Mouse (Mus musculus): ENCODE measurements around the gene Nxpe3. TPM values are rescaled to one million over a fixed set of nuclear protein-coding genes. Genes with fewer than 3 reads are reported as not detected.

The Nxpe3 gene
- polyA plus RNA-seq, 1 experiment from 2014 or later: 1.3 TPM

- no peaks in the 10 kb centered on the region for H3K9me3 ChIP-seq
- no peak for ATAC-seq (ENCODE audit: borderline replicate concordance, extremely low read depth, low FRiP score, low TSS enrichment)
- no peak overlapping the region for H3K4me2 ChIP-seq
- H3K4me3 ChIP-seq: no peak overlapping the region
- H3K27ac ChIP-seq: no peak overlapping the region
- H3K36me3 ChIP-seq: peaks cover 16% of the 10 kb centered on the region
- H3K9ac ChIP-seq: no peak overlapping the region
- H3K27me3 ChIP-seq: no peaks in the 10 kb centered on the region
- 88% methylated on average over 25 of the region's 25 CpGs for WGBS
- H3K4me1 ChIP-seq: no peaks in the 10 kb centered on the region
Measured at GRCm38 (mm10) chr16:55905370-55905769, 10.3 kb upstream of the Nxpe3 start.

GRCm38 (mm10) chr16:55901839-55902756 is 7.0 kb upstream of the Nxpe3 start:
- no peaks in the 10 kb centered on the region for H3K27me3 ChIP-seq
- H3K4me1 ChIP-seq: no peaks in the 10 kb centered on the region
- WGBS: 88% methylated on average over 14 of the region's 14 CpGs
- H3K27ac ChIP-seq: no peak overlapping the region
- no peak overlapping the region for H3K4me2 ChIP-seq
- H3K9me3 ChIP-seq: no peaks in the 10 kb centered on the region
- no peak overlapping the region for H3K4me3 ChIP-seq
- H3K9ac ChIP-seq: no peak overlapping the region
- peaks cover 12% of the 10 kb centered on the region for H3K36me3 ChIP-seq
- no peak for ATAC-seq (ENCODE audit: borderline replicate concordance, extremely low read depth, low FRiP score, low TSS enrichment)

GRCm38 (mm10) chr16:55898385-55899002 is 3.4 kb upstream of the Nxpe3 start:
- Histone ChIP-seq H3K4me1 (peaks cover 15% of the 10 kb centered on the region; the same call in 1 of the 2 replicates), H3K27ac (no peak overlapping the region), H3K9me3 (no peaks in the 10 kb centered on the region), H3K27me3 (no peaks in the 10 kb centered on the region), H3K36me3 (no peaks in the 10 kb centered on the region), H3K4me2 (no peak overlapping the region), H3K4me3 (no peak overlapping the region), H3K9ac (no peak overlapping the region)
- no peak for ATAC-seq (ENCODE audit: borderline replicate concordance, extremely low read depth, low FRiP score, low TSS enrichment)
- 70% methylated on average over 9 of the region's 9 CpGs for WGBS

- Histone ChIP-seq H3K4me2 (peak overlapping the region; percentile 87), H3K9me3 (no peaks in the 10 kb centered on the region), H3K9ac (peak overlapping the region; percentile 54), H3K27me3 (no peaks in the 10 kb centered on the region), H3K4me3 (peak overlapping the region; percentile 65), H3K4me1 (peaks cover 23% of the 10 kb centered on the region; the same call in 1 of the 2 replicates), H3K36me3 (no peaks in the 10 kb centered on the region), H3K27ac (peak overlapping the region; percentile 86)
- peak; percentile 25; the same call in 1 of the 2 replicates for ATAC-seq (ENCODE audit: borderline replicate concordance, extremely low read depth, low FRiP score, low TSS enrichment)
- 5% methylated on average over 9 of the region's 9 CpGs for WGBS
Measured at GRCm38 (mm10) chr16:55895651-55896095, 588 bp upstream of the Nxpe3 start.

GRCm38 (mm10) chr16:55894536-55894892 is 571 bp downstream of the Nxpe3 start:
- Histone ChIP-seq H3K36me3 (no peaks in the 10 kb centered on the region), H3K4me1 (peaks cover 23% of the 10 kb centered on the region; the same call in 1 of the 2 replicates), H3K27ac (peak overlapping the region; percentile 86), H3K4me2 (peak overlapping the region; percentile 87), H3K4me3 (peak overlapping the region; percentile 65), H3K9me3 (no peaks in the 10 kb centered on the region), H3K27me3 (no peaks in the 10 kb centered on the region), H3K9ac (peak overlapping the region; percentile 54)
- 0% methylated on average over 4 of the region's 4 CpGs for WGBS
- ATAC-seq (ENCODE audit: borderline replicate concordance, extremely low read depth, low FRiP score, low TSS enrichment): peak; percentile 59

- Histone ChIP-seq H3K4me3 (peak overlapping the region; percentile 2; the same call in 1 of the 2 replicates), H3K27me3 (no peaks in the 10 kb centered on the region), H3K36me3 (0 out of 2 replicates have a peak, but pooled peaks cover 2% of the 10 kb centered on the region), H3K4me2 (peak overlapping the region; percentile 87), H3K9me3 (no peaks in the 10 kb centered on the region), H3K4me1 (peaks cover 23% of the 10 kb centered on the region; the same call in 1 of the 2 replicates), H3K27ac (peak overlapping the region; percentile 86), H3K9ac (no peak overlapping the region)
- no peak for ATAC-seq (ENCODE audit: borderline replicate concordance, extremely low read depth, low FRiP score, low TSS enrichment)
- 56% methylated on average over 8 of the region's 8 CpGs for WGBS
Measured at GRCm38 (mm10) chr16:55893410-55894107, 1.5 kb downstream of the Nxpe3 start.

- Histone ChIP-seq H3K27ac (no peak overlapping the region), H3K27me3 (no peaks in the 10 kb centered on the region), H3K36me3 (0 out of 2 replicates have a peak, but pooled peaks cover 7% of the 10 kb centered on the region), H3K9ac (no peak overlapping the region), H3K9me3 (no peaks in the 10 kb centered on the region), H3K4me2 (no peak overlapping the region), H3K4me1 (peaks cover 23% of the 10 kb centered on the region; the same call in 1 of the 2 replicates), H3K4me3 (no peak overlapping the region)
- ATAC-seq (ENCODE audit: borderline replicate concordance, extremely low read depth, low FRiP score, low TSS enrichment): no peak
- 52% methylated on average over 7 of the region's 7 CpGs for WGBS
Measured at GRCm38 (mm10) chr16:55892484-55892883, 2.6 kb downstream of the Nxpe3 start.

- 87% methylated on average over 7 of the region's 7 CpGs for WGBS
Measured at GRCm38 (mm10) chr16:55891346-55891745, 3.7 kb downstream of the Nxpe3 start.

GRCm38 (mm10) chr16:55890346-55891136 is 4.5 kb downstream of the Nxpe3 start:
- no peak overlapping the region for H3K4me3 ChIP-seq
- no peaks in the 10 kb centered on the region for H3K9me3 ChIP-seq
- no peak overlapping the region for H3K27ac ChIP-seq
- H3K9ac ChIP-seq: no peak overlapping the region
- no peak overlapping the region for H3K4me2 ChIP-seq
- WGBS: 79% methylated on average over 19 of the region's 19 CpGs
- peaks cover 20% of the 10 kb centered on the region; the same call in 1 of the 2 replicates for H3K4me1 ChIP-seq
- H3K36me3 ChIP-seq: 0 out of 2 replicates have a peak, but pooled peaks cover 7% of the 10 kb centered on the region
- H3K27me3 ChIP-seq: no peaks in the 10 kb centered on the region
- no peak for ATAC-seq (ENCODE audit: borderline replicate concordance, extremely low read depth, low FRiP score, low TSS enrichment)

More at GRCm38 (mm10) chr16:55891346-55891745, 3.7 kb downstream of the Nxpe3 start:
- ATAC-seq (ENCODE audit: borderline replicate concordance, extremely low read depth, low FRiP score, low TSS enrichment): no peak
- no peak overlapping the region for H3K9ac ChIP-seq
- H3K4me2 ChIP-seq: no peak overlapping the region
- 0 out of 2 replicates have a peak, but pooled peaks cover 7% of the 10 kb centered on the region for H3K36me3 ChIP-seq
- no peak overlapping the region for H3K4me3 ChIP-seq
- peaks cover 22% of the 10 kb centered on the region; the same call in 1 of the 2 replicates for H3K4me1 ChIP-seq
- H3K9me3 ChIP-seq: no peaks in the 10 kb centered on the region
- H3K27ac ChIP-seq: no peak overlapping the region
- H3K27me3 ChIP-seq: no peaks in the 10 kb centered on the region

- H3K4me3 ChIP-seq: no peak overlapping the region
- WGBS: 87% methylated on average over 3 of the region's 3 CpGs
- no peak overlapping the region for H3K9ac ChIP-seq
- no peak for ATAC-seq (ENCODE audit: borderline replicate concordance, extremely low read depth, low FRiP score, low TSS enrichment)
- 0 out of 2 replicates have a peak, but pooled peaks cover 7% of the 10 kb centered on the region for H3K36me3 ChIP-seq
- H3K4me1 ChIP-seq: peaks cover 17% of the 10 kb centered on the region; the same call in 1 of the 2 replicates
- no peaks in the 10 kb centered on the region for H3K9me3 ChIP-seq
- H3K27me3 ChIP-seq: no peaks in the 10 kb centered on the region
- H3K27ac ChIP-seq: no peak overlapping the region
- H3K4me2 ChIP-seq: no peak overlapping the region
Measured at GRCm38 (mm10) chr16:55889451-55889850, 5.6 kb downstream of the Nxpe3 start.

GRCm38 (mm10) chr16:55888584-55888960 is 6.5 kb downstream of the Nxpe3 start:
- 80% methylated on average over 3 of the region's 3 CpGs for WGBS
- no peak overlapping the region for H3K9ac ChIP-seq
- H3K36me3 ChIP-seq: 0 out of 2 replicates have a peak, but pooled peaks cover 7% of the 10 kb centered on the region

More at GRCm38 (mm10) chr16:55888584-55888960, 6.5 kb downstream of the Nxpe3 start:
- Histone ChIP-seq H3K4me1 (peaks cover 8% of the 10 kb centered on the region; the same call in 1 of the 2 replicates), H3K9me3 (no peaks in the 10 kb centered on the region), H3K4me2 (no peak overlapping the region), H3K27ac (no peak overlapping the region), H3K4me3 (no peak overlapping the region), H3K27me3 (no peaks in the 10 kb centered on the region)
- no peak for ATAC-seq (ENCODE audit: borderline replicate concordance, extremely low read depth, low FRiP score, low TSS enrichment)
